Mouse (Mus musculus) left cerebral cortex, adult 2 months (tissue): Measurements from ENCODE around the gene Rnf115. TPM values are rescaled to one million over a fixed set of nuclear protein-coding genes. Genes with fewer than 3 reads are reported as not detected.
"Not testable (repeated sequence)": the region's sequence is repeated elsewhere in the genome, so short reads cannot be mapped to it uniquely, and the experiment has no call there.

ENCODE experiments used
- DNase-seq, 2 experiments: peaks; one replicate each; pipeline ENCODE4 v3.0.0; 2021 to 2022; ENCODE audit warnings: low spot score in 2 of 2, mixed read lengths in 1 of 2; ENCODE audit errors: extremely low spot score in 1 of 2
- H3K27ac ChIP-seq: fragments of 200-600 bp; 2 replicates; pipeline ENCODE4 v1.8.1; 2022
- H3K4me3 ChIP-seq: fragments of 200-600 bp; 2 replicates; pipeline ENCODE4 v1.8.1; 2022
- CTCF ChIP-seq: fragments of 200-600 bp; IDR thresholded peaks from 2 replicates; pipeline ENCODE4 v1.8.1; 2022; ENCODE audit warnings: antibody characterized with exemption, mild to moderate bottlenecking, moderate library complexity
- intact Hi-C: fragments of 180-260 bp; cut with DNase I; formaldehyde crosslinking; loops from one replicate; pipeline ENCODE4 v1.15.1; 2025
- total RNA-seq, 2 experiments: library from RNA; stranded (reverse); gene quantifications; 2 replicates each; pipeline ENCODE4 v1.2.3; 2021

Rnf115 gene
- total RNA-seq, 2 experiments from 2014 or later = 58.3 to 61.9 TPM

DNA sequence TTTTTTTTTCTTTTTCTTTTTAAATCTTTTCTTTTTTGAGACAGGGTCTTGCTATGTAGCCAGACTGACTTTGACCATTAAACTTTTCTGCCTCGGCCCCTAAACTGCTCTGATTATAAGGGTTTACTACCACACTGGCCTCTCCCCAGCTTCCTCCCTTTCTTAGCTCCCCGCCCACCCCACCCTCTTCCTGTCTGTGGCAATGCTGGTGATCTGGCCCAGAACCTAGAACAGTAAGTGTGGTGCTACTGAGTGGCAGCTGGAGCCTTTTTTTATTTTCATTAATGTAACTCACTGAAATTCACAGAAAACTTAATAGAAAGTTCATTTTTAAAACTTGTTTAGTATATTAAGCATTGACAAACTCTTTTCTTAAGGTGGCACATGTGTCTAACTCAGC lies 11.6 kb upstream of the Rnf115 start:
- TF ChIP-seq CTCF = no peak
- DNase-seq = no peak
- Histone ChIP-seq H3K4me3 (no peak overlapping the region), H3K27ac (no peak overlapping the region)
- intact Hi-C loops = no loop called here

DNA sequence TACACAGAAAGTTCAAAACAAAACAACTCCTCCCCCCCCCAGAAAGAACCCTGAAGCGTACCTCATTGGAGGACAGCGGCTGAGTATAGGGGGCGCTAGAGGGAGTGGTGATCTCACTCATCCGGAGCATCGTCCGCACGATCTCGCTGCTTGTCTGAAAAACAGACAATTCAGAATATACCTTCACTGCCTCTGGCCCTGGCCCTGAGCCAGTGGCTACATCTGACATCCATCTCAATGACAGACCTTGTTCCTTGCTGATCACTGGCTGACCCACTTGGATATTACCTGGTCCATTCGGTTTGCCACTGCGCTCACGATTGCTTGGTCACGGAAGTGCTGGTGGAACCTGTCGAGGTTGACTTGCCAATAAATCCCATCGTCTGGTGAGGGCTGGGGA lies 8.3 kb upstream of the Rnf115 start:
- peak; percentile 57 for TF ChIP-seq CTCF
- Histone ChIP-seq H3K4me3 (no peak overlapping the region), H3K27ac (no peak overlapping the region)
- intact Hi-C loops = no loop called here
- peak in 1 of 2 experiments; percentile 43 for DNase-seq

DNA sequence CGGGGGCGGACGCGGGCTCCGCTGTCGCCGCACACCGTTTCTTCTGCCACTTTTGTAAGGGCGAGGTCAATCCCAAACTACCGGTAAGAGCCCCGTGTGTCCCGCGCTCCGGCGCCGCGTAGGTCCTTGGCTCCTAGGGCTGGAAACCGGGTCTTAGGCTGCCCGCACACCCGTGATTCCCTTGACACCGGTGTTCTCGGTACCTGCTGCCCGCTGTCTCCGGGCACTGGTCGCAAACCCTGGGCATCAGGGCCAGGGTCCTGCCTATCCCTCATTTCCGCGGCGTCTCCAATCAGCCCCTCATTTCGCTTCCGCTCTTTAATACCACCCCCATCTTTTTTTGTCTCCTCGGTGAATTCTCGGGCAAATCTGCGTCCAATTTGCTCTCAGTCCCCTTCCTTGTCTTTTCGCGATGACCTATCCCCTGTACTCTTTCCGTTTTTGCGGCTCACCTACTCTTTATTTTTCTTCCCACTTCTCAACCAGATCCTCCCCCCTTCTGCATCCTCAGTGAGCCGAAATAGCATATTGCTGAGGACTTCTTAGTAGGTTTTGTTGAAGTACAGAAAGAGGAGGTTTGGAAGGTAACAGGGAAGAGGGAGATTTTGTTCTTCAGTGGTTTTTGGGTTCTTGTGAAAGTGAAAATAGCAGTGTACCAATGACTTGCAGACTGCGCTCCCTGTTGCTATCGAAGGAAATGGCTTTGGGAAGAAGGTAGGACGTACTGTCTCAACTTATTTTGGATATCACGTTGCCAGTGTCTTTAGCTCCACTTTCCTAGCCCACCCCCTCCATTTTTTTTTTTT lies 567 bp downstream of the Rnf115 start:
- DNase-seq = no peak
- TF ChIP-seq CTCF = no peak
- intact Hi-C loops = loop anchor here (10.0 kb wide), 1 partner anchor 147 kb away; no protein-coding TSS in a partner anchor
- peak overlapping the region; percentile 96 for H3K27ac ChIP-seq
- H3K4me3 ChIP-seq = peak overlapping the region; percentile 96

DNA sequence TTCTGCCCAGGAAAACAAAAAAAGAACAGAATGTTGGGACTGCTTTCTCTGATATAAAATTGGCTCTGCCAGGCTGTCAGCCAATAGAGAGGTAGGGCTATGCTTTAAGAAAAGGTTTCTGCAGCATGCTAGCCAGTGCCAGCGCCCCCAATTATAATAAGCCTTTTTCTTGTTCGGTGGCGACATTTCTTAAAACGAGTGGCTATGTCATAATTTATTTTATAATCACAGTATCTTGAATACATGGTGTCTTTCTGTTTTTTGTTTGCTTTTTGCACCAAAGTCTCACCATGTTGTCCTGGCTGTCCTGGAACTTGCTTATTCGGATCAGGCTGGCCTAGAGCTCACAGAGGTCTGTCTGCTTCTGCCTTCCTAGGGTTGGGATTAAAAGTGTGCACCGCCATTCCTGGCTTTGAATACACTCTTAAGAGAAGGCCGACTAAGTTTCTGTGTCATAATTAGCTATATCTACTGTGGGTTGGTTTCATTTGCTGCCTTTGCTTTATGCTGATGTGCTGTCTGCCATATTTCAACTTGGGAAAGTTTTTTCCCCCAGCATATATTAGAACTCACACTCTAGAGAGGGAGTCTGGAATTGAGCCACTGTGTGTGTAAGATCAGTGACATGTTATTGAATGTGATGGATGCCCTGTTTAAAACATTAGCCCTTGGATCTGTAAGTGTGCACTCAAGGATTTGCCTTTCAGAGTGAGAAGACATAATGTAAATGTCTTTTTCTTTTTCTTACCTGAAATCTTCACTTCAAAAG lies 1.4 kb downstream of the Rnf115 start:
- intact Hi-C loops = loop anchor here (10.0 kb wide), 1 partner anchor 146 kb away; no protein-coding TSS in a partner anchor
- TF ChIP-seq CTCF = no peak
- DNase-seq = no peak
- Histone ChIP-seq H3K27ac (peak overlapping the region; percentile 96; the same call in 1 of the 2 replicates), H3K4me3 (peak overlapping the region; percentile 96)

DNA sequence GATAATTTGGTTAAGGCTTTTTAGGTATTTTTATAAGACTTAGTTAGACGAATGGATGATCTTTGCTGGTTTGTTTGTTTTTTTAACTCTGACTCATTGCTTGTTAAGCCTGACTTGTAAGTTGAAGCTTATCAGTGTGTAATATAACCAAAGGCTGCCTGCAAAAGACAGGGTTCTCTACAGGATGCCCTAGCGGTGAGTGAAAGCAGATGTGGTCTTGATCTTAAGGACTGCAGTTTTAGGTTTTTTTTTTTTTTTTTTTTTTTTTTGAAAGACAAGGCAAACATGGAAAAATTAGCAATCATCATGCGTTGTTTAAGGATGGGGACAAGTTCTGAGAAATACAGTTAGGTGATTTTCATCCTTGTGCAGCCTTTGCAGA lies 1.9 kb downstream of the Rnf115 start:
- no peak for DNase-seq
- intact Hi-C loops = loop anchor here (10.0 kb wide), 1 partner anchor 145 kb away; no protein-coding TSS in a partner anchor
- Histone ChIP-seq H3K4me3 (peak overlapping the region; percentile 96), H3K27ac (no peak overlapping the region)
- TF ChIP-seq CTCF = peak; percentile 31

DNA sequence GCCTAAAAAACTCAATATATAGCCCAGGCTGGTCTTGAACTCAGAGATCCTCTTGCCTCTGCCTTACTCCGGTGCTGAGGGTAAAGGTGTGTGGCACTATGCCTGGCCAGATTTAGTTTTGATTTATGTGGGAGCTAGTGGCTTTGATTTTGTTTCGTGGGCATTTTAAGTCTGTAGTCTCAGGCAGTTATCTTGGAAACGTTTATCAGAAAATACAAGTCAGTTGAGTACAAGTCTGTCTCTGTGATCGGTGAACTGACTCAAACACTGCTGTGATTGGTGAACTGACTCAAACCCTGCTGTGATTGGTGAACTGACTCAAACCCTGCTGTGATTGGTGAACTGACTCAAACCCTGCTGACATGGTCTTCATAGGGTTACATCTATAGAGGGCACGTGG lies 3.3 kb downstream of the Rnf115 start:
- H3K4me3 ChIP-seq = no peak overlapping the region
- no peak for DNase-seq
- intact Hi-C loops = no loop called here
- no peak for TF ChIP-seq CTCF
- no peak overlapping the region for H3K27ac ChIP-seq

DNA sequence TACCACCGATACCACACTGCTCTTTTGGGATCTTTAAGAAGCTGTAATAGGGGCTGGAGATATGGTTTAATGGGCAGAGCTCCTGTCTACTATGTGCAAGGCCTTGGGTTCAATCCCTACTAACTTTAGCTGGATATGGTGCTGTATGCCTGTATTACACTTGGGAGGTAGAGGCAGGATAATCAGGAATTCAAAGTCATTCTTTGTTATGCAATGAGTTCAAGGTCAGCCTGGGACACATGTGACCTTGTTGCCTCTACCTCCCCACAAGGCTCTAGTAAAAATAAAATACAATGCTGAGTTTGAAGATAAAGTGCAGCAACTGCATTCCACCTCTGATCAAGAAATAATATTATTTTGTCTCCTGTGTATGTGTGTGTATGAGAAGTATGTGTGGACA lies 6.5 kb downstream of the Rnf115 start:
- H3K27ac ChIP-seq = no peak overlapping the region
- DNase-seq = no peak
- intact Hi-C loops = no loop called here
- H3K4me3 ChIP-seq = no peak overlapping the region
- no peak for TF ChIP-seq CTCF

DNA sequence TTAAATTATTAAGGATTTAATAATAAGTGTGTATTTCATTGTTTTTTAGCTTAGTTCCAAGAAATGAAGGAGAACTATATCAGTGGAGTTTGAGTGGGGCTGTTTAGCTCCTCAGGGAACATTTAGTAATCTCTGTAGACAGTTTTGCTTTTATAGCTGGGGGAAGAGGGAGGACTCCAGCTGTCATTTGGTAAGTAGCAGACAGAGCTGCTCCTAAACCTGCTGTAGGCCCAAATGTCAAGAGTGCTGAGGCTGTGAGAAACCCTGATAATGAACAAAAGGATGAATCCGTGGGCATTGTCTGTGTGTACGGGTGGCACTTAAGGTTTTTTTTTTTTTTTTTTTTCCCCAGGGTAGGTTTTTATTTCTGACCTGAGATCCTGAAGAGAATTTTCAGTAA lies 7.7 kb downstream of the Rnf115 start:
- H3K4me3 ChIP-seq = no peak overlapping the region
- intact Hi-C loops = no loop called here
- H3K27ac ChIP-seq = no peak overlapping the region
- TF ChIP-seq CTCF = no peak
- no peak for DNase-seq

DNA sequence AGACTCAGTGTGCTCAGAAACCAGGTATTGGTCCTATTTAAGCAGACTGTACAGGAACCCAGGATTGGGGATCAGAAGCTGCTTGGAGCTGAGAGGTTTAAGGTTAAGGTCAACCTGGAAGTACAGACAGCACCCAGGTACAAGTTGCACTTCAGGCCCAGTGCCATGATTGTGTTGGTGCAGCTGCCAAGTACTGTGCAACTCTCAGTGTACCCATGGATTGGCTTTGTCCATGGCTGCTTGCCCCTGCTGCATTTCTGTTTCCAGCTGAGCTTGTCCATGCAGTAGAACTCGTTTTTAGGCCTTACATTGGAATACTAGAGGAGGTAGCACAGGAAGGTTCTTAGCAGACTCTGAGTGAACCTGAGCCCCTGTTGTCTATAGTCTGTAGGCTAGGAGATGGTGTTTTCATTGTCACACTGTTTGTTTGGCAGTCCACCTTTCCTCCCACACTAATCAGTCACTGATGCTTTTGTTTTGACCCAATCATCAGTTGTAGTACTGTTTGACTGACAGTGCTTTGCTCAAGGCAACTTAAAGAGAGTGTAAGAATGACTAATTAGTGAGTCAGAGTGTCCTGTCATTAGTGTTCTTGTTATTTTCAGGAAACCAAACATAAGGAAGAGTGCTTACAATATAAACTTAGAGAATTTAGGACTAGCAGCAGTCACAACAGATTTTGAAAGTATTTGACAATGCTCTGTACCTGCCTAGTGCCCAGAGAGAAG lies 9.7 kb downstream of the Rnf115 start:
- H3K27ac ChIP-seq = no peak overlapping the region
- intact Hi-C loops = no loop called here

DNA sequence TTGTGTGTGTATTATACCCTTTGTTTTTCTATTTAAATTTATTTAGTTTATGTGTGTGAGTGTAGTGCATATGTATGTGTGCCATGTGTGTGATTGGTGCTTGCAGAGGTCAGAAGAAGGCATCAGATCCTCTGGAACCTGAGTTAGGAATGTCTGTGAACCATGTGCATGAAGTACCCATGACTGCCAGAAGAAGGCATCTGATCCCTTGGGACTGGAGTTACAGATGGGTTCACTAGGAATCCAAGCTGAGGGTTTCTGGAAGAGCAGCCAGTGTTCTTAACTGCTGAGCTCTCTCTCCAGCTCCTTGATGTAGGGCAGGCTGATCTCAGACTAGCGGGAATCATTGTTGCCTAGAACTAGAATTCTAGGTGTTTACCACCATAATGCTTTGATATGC lies 10.5 kb downstream of the Rnf115 start:
- peak; percentile 15 for TF ChIP-seq CTCF
- Histone ChIP-seq H3K27ac (no peak overlapping the region), H3K4me3 (no peak overlapping the region)
- intact Hi-C loops = no loop called here
- DNase-seq = no peak

More for the DNA sequence above, 9.7 kb downstream of the Rnf115 start:
- no peak for DNase-seq
- no peak for TF ChIP-seq CTCF
- H3K4me3 ChIP-seq = no peak overlapping the region

DNA sequence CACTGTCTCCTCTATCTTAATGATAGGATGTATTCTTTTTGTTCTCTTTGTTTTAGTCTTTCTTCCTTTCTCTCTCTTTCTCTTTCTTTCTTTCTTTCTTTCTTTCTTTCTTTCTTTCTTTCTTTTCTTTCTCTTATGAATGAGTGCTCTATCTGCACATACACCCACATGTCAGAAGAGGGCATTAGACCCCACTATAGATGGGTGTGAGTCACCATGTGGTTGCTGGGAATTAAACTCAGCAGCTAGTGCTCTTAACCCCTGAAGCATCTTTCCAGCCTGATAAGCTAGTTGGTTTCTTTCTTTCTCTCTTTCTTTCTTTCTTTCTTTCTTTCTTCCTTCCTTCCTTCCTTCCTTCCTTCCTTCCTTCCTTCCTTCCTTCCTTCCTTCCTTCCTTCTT lies 12.8 kb downstream of the Rnf115 start:
- intact Hi-C loops, H3K27ac ChIP-seq, DNase-seq, H3K4me3 ChIP-seq: not testable (repeated sequence)

DNA sequence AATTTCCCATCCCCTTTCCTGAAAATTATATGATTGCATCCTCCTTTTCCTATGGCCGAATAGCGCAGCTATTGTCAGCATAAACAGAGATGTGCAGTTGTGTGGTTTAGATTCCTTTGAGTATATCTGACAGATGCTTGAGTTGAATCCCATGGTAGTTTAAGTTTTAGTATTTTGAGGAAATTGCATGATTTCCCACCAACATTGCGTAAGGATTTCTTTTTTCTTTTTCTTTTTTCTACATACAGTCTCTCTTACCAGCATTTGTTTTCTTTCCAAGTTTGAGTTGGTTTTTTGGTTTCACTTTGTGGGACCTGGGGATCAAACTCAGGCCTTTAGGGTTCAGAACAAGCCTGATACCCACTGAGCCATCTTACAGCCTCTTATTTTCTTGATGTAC lies 16.9 kb downstream of the Rnf115 start:
- Histone ChIP-seq H3K27ac (no peak overlapping the region), H3K4me3 (no peak overlapping the region)
- intact Hi-C loops = no loop called here
- no peak for TF ChIP-seq CTCF
- no peak for DNase-seq
